Mouse (Mus musculus): ENCODE measurements around the gene Abtb1.

Gene Abtb1

DNA sequence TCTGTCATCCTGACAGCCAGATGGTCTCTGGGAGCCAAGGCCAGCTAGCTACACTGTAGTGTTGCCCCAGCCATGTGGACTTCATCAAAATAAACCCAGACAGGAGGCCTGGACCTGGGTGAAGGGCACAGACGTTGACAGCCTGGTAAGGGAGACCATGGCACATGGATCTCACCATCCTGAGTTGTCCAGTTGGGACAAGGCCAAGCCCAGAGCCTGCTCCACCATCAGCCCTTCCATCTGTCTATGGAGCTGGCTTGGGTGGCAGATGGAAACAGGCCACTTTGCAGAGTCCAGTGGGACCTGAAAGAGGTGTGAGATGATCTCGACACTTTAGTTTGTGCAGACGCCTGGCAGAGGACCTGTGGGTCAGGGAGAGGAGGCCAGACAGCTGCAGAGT, 41.0 kb downstream of the Abtb1 start:
- no peak for DNase-seq (ENCODE audit: low spot score)

DNA sequence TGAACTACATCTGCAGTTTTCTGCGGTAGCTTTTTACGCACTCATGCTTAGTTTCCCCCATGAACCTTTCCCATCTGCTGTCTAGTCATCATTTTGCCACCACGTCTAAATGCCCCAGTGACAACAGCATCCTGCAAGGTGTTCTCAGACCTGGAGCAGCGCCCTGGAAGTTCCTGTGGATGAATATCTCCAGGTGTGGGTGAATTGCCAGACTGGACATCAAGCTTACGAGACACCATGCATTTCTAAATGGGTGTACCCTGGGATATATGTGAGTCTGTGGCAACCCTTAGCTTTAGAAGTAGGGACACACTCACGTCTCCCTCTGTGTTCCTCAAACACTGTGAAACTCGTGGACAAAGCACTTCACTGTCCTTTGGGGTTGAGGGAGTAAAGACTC, 41.6 kb downstream of the Abtb1 start:
- DNase-seq (ENCODE audit: low spot score), result no peak

DNA sequence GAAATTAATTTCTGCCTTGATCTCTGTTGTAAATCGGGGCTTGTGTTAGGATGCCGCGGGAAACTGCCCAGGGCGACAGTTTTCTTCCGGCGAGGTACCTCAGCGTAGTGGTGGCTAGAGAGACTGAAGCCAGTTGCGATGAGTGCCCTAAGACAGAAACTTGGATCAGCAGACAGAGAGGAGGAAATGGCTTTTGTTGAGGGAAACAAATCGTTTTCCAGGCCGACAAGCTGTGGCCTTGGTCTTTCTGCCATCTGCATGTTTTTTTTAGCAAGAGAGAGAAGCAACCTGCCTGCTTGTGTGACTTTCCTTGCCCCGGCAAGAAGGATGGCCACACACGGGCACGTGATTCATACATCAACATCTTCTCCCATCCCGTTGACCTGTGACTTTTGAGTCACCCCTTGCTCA, 47.2 kb downstream of the Abtb1 start:
- DNase-seq (ENCODE audit: low spot score), result no peak

DNA sequence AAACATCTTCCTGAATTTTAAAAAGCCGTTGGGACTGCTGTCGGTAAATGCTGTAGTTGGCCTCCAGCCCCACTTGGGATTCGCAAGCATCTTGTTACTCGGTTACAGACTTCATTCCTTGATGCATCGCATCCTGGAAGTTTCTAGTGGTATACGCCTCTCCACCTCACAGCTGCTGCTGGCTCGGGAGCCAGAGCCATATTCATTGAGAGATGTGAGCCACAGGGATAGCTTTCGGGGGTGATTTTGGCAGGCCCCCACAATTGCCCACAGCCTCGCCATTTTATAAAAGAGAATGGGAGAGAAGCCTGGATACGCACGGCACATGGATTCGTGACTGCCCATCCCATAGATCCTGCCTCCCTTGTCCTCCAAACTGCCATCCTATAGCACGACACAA, 47.9 kb downstream of the Abtb1 start:
- DNase-seq (ENCODE audit: low spot score), result no peak

DNA sequence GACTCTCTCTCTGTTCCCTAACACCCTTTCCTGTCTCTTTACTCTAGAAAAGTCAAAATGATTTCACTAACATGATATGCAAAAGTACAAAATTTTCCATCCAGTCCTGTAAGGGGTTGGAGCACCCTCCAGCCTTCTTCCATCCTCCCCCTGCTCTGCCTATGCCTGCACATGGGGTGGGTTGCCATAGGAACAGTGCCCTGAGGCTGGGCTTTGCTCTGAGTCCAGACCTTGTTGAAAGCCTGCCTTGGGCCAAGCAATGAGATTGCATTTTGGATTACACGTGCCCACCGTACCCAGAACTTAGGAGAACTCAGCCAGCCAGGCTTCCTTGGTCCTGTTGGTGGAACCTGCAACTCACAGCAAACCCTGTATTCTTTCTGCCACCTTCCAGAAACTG, 48.5 kb downstream of the Abtb1 start:
- DNase-seq (ENCODE audit: low spot score), result no peak

DNA sequence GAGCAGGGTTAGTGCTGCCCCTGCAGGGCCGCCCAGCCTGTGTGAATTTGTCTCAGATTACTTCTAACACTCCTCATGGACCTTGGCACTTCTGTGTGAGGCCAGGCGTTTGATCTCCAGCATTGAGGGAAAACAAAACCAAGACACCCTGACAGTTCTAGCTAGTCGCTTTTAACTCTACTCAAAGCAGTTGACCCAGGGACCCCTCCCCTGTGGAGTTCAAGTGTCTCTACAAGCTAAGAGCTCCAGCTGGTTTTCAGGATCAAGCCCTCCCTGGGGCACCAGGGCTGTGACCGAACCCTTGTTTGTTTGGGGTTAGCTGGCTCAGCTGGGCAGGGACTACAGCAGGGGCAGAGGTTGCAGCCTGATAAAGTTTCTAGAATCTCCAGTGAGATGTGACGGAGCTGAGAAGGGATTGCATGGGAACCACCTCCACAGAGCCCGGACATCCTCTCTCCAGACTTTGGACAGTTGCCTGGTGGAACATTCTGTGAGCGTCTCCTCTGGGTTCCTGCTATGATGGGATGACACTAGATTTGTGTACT, 49.6 kb downstream of the Abtb1 start:
- no peak for DNase-seq (ENCODE audit: low spot score)

DNA sequence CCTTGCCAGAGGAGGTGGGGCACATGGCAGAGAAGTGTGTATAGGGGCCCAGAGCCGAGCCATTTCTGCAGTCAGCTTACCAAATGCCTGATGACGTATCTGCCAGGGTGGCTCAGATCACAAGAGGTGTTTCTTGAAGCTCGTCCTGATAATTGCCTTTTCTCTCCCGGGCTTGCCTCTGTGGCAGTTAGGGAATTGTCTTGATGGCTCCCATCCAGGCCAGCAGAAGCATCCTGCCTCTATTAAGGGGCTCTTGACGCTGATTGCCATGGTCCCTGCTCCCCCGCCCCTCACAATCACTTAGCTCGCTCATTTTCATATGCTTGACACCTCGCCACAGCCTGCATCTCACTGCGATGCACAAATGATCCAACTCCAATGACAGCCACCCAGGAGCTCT, 50.5 kb downstream of the Abtb1 start:
- DNase-seq (ENCODE audit: low spot score), result no peak

DNA sequence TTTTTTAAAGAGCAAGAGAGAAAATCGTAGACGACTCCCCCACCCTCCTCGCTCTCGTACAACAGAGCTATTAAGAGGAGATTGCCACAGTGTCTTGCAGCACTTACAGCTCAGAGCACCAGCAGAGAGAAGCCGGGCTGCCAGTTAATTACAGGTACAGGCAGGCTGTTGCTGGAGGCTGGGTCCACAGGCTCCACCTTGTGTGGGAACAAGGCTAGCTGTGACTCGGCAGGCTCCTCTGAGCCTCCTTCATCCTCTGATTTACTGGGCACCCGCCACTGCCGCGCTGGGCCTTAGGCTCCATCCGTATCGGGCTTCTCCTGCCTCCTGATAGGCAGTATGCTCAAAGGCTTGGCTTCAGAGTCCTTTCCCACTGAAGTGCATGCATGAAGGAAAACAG, 53.6 kb downstream of the Abtb1 start:
- DNase-seq (ENCODE audit: low spot score), result no peak

DNA sequence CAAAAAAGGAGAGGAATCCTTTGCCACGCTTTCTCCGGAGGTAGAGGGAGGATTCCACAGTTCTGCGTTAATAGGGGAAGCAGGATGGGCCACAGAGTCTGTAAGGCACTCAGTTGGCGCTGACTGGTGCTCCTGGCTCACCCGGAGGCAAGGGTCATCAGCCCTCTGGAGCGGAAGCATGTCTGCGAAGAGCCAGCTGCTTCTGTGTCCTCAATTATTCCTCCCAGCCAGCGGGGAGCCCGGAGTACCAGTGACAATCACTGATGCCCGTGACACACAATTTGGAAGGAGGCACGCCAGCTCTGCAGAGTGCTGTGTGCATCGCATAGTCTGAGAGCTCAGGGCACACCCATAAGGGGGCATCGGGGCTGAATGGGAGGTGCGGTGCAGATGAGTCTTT, 54.3 kb downstream of the Abtb1 start:
- no peak for DNase-seq (ENCODE audit: low spot score)

DNA sequence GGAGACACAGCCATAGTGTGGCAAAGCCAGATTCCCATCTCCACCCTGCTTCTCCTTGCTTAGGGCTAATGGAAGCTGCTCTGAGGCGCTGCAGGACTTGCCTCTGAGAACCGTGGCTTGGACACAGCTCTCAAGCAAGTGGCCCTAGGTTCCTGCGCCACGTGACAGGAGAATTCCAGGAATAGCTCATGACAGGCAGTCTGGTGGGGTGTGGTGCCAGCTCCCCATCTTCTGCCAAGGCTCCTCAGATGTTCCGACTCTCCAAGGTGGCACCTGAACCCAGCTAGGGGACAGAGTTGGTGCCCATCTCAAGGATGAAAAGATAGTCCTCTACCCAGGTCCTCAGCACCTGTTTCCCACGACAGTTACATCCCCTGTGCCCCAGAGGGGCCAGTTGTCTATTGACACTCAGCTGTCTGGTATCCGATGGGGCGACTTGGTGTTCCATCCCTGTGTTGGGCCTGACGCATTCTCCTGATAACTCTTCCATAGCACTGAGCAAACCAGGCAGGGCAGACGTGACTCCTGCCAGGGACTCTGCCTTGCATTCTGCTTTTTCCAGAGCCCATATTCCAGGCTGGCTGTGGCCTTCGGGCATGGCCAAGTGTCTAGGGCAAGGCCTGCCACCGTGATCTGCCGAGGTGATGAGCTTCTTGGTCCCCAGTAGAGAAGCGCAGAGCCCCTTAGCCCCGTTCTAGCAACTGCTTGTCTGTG, 54.9 kb downstream of the Abtb1 start:
- DNase-seq (ENCODE audit: low spot score), result peak; percentile 44

All from layer of hippocampus, adult 11-12 months (tissue).